Mouse (Mus musculus): Measurements from ENCODE around the gene Gm49378. TPM values are rescaled to one million over a fixed set of nuclear protein-coding genes. Genes with fewer than 3 reads are reported as not detected.

The Gm49378 gene
- polyA plus RNA-seq, 1 experiment from 2014 or later, result 4.0 TPM

- Histone ChIP-seq H3K27me3 (ENCODE audit: control insufficient read depth, insufficient read depth, low read length) (no peaks in the 10 kb centered on the region), H3K27ac (ENCODE audit: low read depth, low read length) (0 out of 2 replicates have a peak within 1 kb of the TSS, but pooled peaks have one; percentile 6), H3K4me1 (replicated peaks; ENCODE audit: control insufficient read depth, insufficient read depth, low read length) (no peaks in the 10 kb centered on the region), H3K9ac (ENCODE audit: low read depth, low read length) (peak within 1 kb of the TSS; percentile 44), H3K9me3 (ENCODE audit: control insufficient read depth, low read length) (no peaks in the 10 kb centered on the region), H3K4me3 (ENCODE audit: low read depth, low read length) (peak within 1 kb of the TSS; percentile 37), H3K36me3 (ENCODE audit: control insufficient read depth, insufficient read depth, low read length) (no peaks in the 10 kb centered on the region; the same call in 1 of the 2 replicates), H3K4me2 (replicated peaks; ENCODE audit: low read depth, low read length) (peak within 1 kb of the TSS; percentile 43)
- whole genome bisulfite sequencing, result under 1% methylated on average over 39 of the region's 39 CpGs
- DNase-seq (ENCODE audit: low spot score) (peak; percentile 86), ATAC-seq (ENCODE audit: low FRiP score) (peak; percentile 89)
Measured at GRCm38 (mm10) chr14:55659960-55660573, 22.4 kb upstream of the Gm49378 start, which contains the start of gene Mdp1. TSS of gene Mdp1 (minus strand) at chr14:55660508.

GRCm38 (mm10) chr14:55658011-55658410 lies 20.3 kb upstream of the Gm49378 start:
- Histone ChIP-seq H3K27me3 (ENCODE audit: control insufficient read depth, insufficient read depth, low read length) (no peaks in the 10 kb centered on the region), H3K36me3 (ENCODE audit: control insufficient read depth, insufficient read depth, low read length) (no peaks in the 10 kb centered on the region; the same call in 1 of the 2 replicates), H3K27ac (ENCODE audit: low read depth, low read length) (no peak overlapping the region), H3K4me2 (replicated peaks; ENCODE audit: low read depth, low read length) (no peak overlapping the region), H3K4me3 (ENCODE audit: low read depth, low read length) (no peak overlapping the region), H3K9ac (ENCODE audit: low read depth, low read length) (no peak overlapping the region), H3K4me1 (replicated peaks; ENCODE audit: control insufficient read depth, insufficient read depth, low read length) (no peaks in the 10 kb centered on the region), H3K9me3 (ENCODE audit: control insufficient read depth, low read length) (no peaks in the 10 kb centered on the region)
- DNase-seq (ENCODE audit: low spot score) (no peak), ATAC-seq (ENCODE audit: low FRiP score) (no peak)
- WGBS, result 89% methylated on average over 5 of the region's 5 CpGs

GRCm38 (mm10) chr14:55656935-55657334 lies 19.2 kb upstream of the Gm49378 start:
- Histone ChIP-seq H3K36me3 (ENCODE audit: control insufficient read depth, insufficient read depth, low read length) (no peaks in the 10 kb centered on the region; the same call in 1 of the 2 replicates), H3K27ac (ENCODE audit: low read depth, low read length) (no peak overlapping the region), H3K4me1 (replicated peaks; ENCODE audit: control insufficient read depth, insufficient read depth, low read length) (no peaks in the 10 kb centered on the region), H3K4me3 (ENCODE audit: low read depth, low read length) (no peak overlapping the region), H3K9me3 (ENCODE audit: control insufficient read depth, low read length) (no peaks in the 10 kb centered on the region), H3K9ac (ENCODE audit: low read depth, low read length) (no peak overlapping the region), H3K27me3 (ENCODE audit: control insufficient read depth, insufficient read depth, low read length) (no peaks in the 10 kb centered on the region), H3K4me2 (replicated peaks; ENCODE audit: low read depth, low read length) (no peak overlapping the region)
- ATAC-seq (ENCODE audit: low FRiP score), result no peak
- DNase-seq (ENCODE audit: low spot score), result no peak
- WGBS, result 83% methylated on average over 3 of the region's 3 CpGs

- no peak for DNase-seq (ENCODE audit: low spot score)
- no peak for ATAC-seq (ENCODE audit: low FRiP score)
- WGBS, result 84% methylated on average over 7 of the region's 7 CpGs
- no peaks in the 10 kb centered on the region for H3K4me1 ChIP-seq (replicated peaks; ENCODE audit: control insufficient read depth, insufficient read depth, low read length)
- H3K27ac ChIP-seq (ENCODE audit: low read depth, low read length), result no peak overlapping the region
- H3K27me3 ChIP-seq (ENCODE audit: control insufficient read depth, insufficient read depth, low read length), result no peaks in the 10 kb centered on the region
- no peak overlapping the region for H3K9ac ChIP-seq (ENCODE audit: low read depth, low read length)
- H3K4me3 ChIP-seq (ENCODE audit: low read depth, low read length), result no peak overlapping the region
- H3K4me2 ChIP-seq (replicated peaks; ENCODE audit: low read depth, low read length), result no peak overlapping the region
- H3K9me3 ChIP-seq (ENCODE audit: control insufficient read depth, low read length), result no peaks in the 10 kb centered on the region
- no peaks in the 10 kb centered on the region for H3K36me3 ChIP-seq (ENCODE audit: control insufficient read depth, insufficient read depth, low read length)
Measured at GRCm38 (mm10) chr14:55651528-55651927, 13.8 kb upstream of the Gm49378 start.

- ATAC-seq (ENCODE audit: low FRiP score) (no peak), DNase-seq (ENCODE audit: low spot score) (no peak)
- WGBS, result 91% methylated on average over 2 of the region's 2 CpGs
- H3K4me3 ChIP-seq (ENCODE audit: low read depth, low read length), result no peak within 1 kb of the TSS
- H3K27me3 ChIP-seq (ENCODE audit: control insufficient read depth, insufficient read depth, low read length), result no peaks in the 10 kb centered on the region
- no peaks in the 10 kb centered on the region for H3K9me3 ChIP-seq (ENCODE audit: control insufficient read depth, low read length)
- no peak within 1 kb of the TSS for H3K27ac ChIP-seq (ENCODE audit: low read depth, low read length)
- H3K4me1 ChIP-seq (replicated peaks; ENCODE audit: control insufficient read depth, insufficient read depth, low read length), result no peaks in the 10 kb centered on the region
- 0 out of 2 replicates have a peak, but pooled peaks cover 4% of the 10 kb centered on the region for H3K36me3 ChIP-seq (ENCODE audit: control insufficient read depth, insufficient read depth, low read length)
- H3K4me2 ChIP-seq (replicated peaks; ENCODE audit: low read depth, low read length), result no peak within 1 kb of the TSS
- no peak within 1 kb of the TSS for H3K9ac ChIP-seq (ENCODE audit: low read depth, low read length)
Measured at GRCm38 (mm10) chr14:55649884-55650283, 12.2 kb upstream of the Gm49378 start, which contains the start of gene Tssk4. TSS of gene Tssk4 (plus strand) at chr14:55650184.

GRCm38 (mm10) chr14:55644261-55644888 lies 6.7 kb upstream of the Gm49378 start:
- 0 out of 2 replicates have a peak, but pooled peaks cover 4% of the 10 kb centered on the region for H3K36me3 ChIP-seq (ENCODE audit: control insufficient read depth, insufficient read depth, low read length)
- H3K4me1 ChIP-seq (replicated peaks; ENCODE audit: control insufficient read depth, insufficient read depth, low read length), result peaks cover 3% of the 10 kb centered on the region; the same call in 1 of the 2 replicates
- H3K4me2 ChIP-seq (replicated peaks; ENCODE audit: low read depth, low read length), result peak overlapping the region; percentile 82
- ATAC-seq (ENCODE audit: low FRiP score) (no peak), DNase-seq (ENCODE audit: low spot score) (peak; percentile 21)
- H3K9me3 ChIP-seq (ENCODE audit: control insufficient read depth, low read length), result no peaks in the 10 kb centered on the region
- peak overlapping the region; percentile 94 for H3K9ac ChIP-seq (ENCODE audit: low read depth, low read length)
- H3K4me3 ChIP-seq (ENCODE audit: low read depth, low read length), result peak overlapping the region; percentile 95
- no peak overlapping the region for H3K27ac ChIP-seq (ENCODE audit: low read depth, low read length)
- 32% methylated on average over 17 of the region's 17 CpGs for WGBS
- H3K27me3 ChIP-seq (ENCODE audit: control insufficient read depth, insufficient read depth, low read length), result no peaks in the 10 kb centered on the region

GRCm38 (mm10) chr14:55643060-55643907 lies 5.6 kb upstream of the Gm49378 start, which contains the start of gene Tm9sf1:
TSS of gene Tm9sf1 (minus strand) at chr14:55643806.
- peak within 1 kb of the TSS; percentile 94 for H3K9ac ChIP-seq (ENCODE audit: low read depth, low read length)
- DNase-seq (ENCODE audit: low spot score), result peak; percentile 84
- peak within 1 kb of the TSS; percentile 95 for H3K4me3 ChIP-seq (ENCODE audit: low read depth, low read length)
- peak; percentile 91 for ATAC-seq (ENCODE audit: low FRiP score)
- H3K27ac ChIP-seq (ENCODE audit: low read depth, low read length), result peak within 1 kb of the TSS; percentile 93
- under 1% methylated on average over 86 of the region's 89 CpGs for WGBS
- peaks cover 3% of the 10 kb centered on the region; the same call in 1 of the 2 replicates for H3K4me1 ChIP-seq (replicated peaks; ENCODE audit: control insufficient read depth, insufficient read depth, low read length)
- H3K9me3 ChIP-seq (ENCODE audit: control insufficient read depth, low read length), result no peaks in the 10 kb centered on the region
- 0 out of 2 replicates have a peak, but pooled peaks cover 4% of the 10 kb centered on the region for H3K36me3 ChIP-seq (ENCODE audit: control insufficient read depth, insufficient read depth, low read length)
- peak within 1 kb of the TSS; percentile 82 for H3K4me2 ChIP-seq (replicated peaks; ENCODE audit: low read depth, low read length)
- H3K27me3 ChIP-seq (ENCODE audit: control insufficient read depth, insufficient read depth, low read length), result no peaks in the 10 kb centered on the region

GRCm38 (mm10) chr14:55642679-55643059 lies 5.0 kb upstream of the Gm49378 start:
- WGBS, result 21% methylated on average over 8 of the region's 8 CpGs
- DNase-seq (ENCODE audit: low spot score) (no peak), ATAC-seq (ENCODE audit: low FRiP score) (peak; percentile 63; the same call in 1 of the 2 replicates)
- no peaks in the 10 kb centered on the region for H3K27me3 ChIP-seq (ENCODE audit: control insufficient read depth, insufficient read depth, low read length)
- no peaks in the 10 kb centered on the region for H3K9me3 ChIP-seq (ENCODE audit: control insufficient read depth, low read length)
- peak overlapping the region; percentile 93 for H3K27ac ChIP-seq (ENCODE audit: low read depth, low read length)
- peak overlapping the region; percentile 82 for H3K4me2 ChIP-seq (replicated peaks; ENCODE audit: low read depth, low read length)
- peaks cover 3% of the 10 kb centered on the region; the same call in 1 of the 2 replicates for H3K4me1 ChIP-seq (replicated peaks; ENCODE audit: control insufficient read depth, insufficient read depth, low read length)
- peak overlapping the region; percentile 94 for H3K9ac ChIP-seq (ENCODE audit: low read depth, low read length)
- peak overlapping the region; percentile 95 for H3K4me3 ChIP-seq (ENCODE audit: low read depth, low read length)
- H3K36me3 ChIP-seq (ENCODE audit: control insufficient read depth, insufficient read depth, low read length), result peaks cover 7% of the 10 kb centered on the region; the same call in 1 of the 2 replicates

Measured in hindbrain, embryonic 11.5 days (tissue).